Mouse (Mus musculus): ENCODE data around the gene Gm11627. TPM values are rescaled to one million over a fixed set of nuclear protein-coding genes. Genes with fewer than 3 reads are reported as not detected.
"Not testable (repeated sequence)": the region's sequence is repeated elsewhere in the genome, so short reads cannot be mapped to it uniquely, and the experiment has no call there.

Gene Gm11627
- polyA plus RNA-seq, 1 experiment, result not detected

- H3K4me1 ChIP-seq, result peaks cover 28% of the 10 kb centered on the region
- no peak for TF ChIP-seq FLI1 (IDR thresholded peaks at IDR 0.05; ENCODE audit: low read length)
- no peak for TF ChIP-seq GATA1 (IDR thresholded peaks at IDR 0.05; ENCODE audit: borderline replicate concordance, low read length)
- H3K9me3 ChIP-seq, result peaks cover 10% of the 10 kb centered on the region
- no peak overlapping the region for H3K4me3 ChIP-seq (replicated peaks)
- peaks cover 69% of the 10 kb centered on the region for H3K27me3 ChIP-seq (replicated peaks)
- H3K36me3 ChIP-seq (replicated peaks; ENCODE audit: low read length), result no peaks in the 10 kb centered on the region
Observed at GRCm38 (mm10) chr11:102610260-102610659, 31.0 kb upstream of the Gm11627 start.

- peaks cover 35% of the 10 kb centered on the region for H3K4me1 ChIP-seq
- no peaks in the 10 kb centered on the region for H3K36me3 ChIP-seq (replicated peaks; ENCODE audit: low read length)
- TF ChIP-seq FLI1 (IDR thresholded peaks at IDR 0.05; ENCODE audit: low read length) (no peak), GATA1 (IDR thresholded peaks at IDR 0.05; ENCODE audit: borderline replicate concordance, low read length) (no peak)
- peaks cover 10% of the 10 kb centered on the region for H3K9me3 ChIP-seq
- peaks cover 73% of the 10 kb centered on the region for H3K27me3 ChIP-seq (replicated peaks)
- H3K4me3 ChIP-seq (replicated peaks), result no peak overlapping the region
Observed at GRCm38 (mm10) chr11:102609483-102609882, 30.2 kb upstream of the Gm11627 start.

GRCm38 (mm10) chr11:102608691-102609090 is 29.4 kb upstream of the Gm11627 start:
- Histone ChIP-seq H3K4me3 (replicated peaks) (no peak overlapping the region), H3K36me3 (replicated peaks; ENCODE audit: low read length) (no peaks in the 10 kb centered on the region), H3K4me1 (peaks cover 43% of the 10 kb centered on the region), H3K9me3 (peaks cover 10% of the 10 kb centered on the region), H3K27me3 (replicated peaks) (peaks cover 76% of the 10 kb centered on the region)
- TF ChIP-seq FLI1 (IDR thresholded peaks at IDR 0.05; ENCODE audit: low read length) (no peak), GATA1 (IDR thresholded peaks at IDR 0.05; ENCODE audit: borderline replicate concordance, low read length) (no peak)

DNA sequence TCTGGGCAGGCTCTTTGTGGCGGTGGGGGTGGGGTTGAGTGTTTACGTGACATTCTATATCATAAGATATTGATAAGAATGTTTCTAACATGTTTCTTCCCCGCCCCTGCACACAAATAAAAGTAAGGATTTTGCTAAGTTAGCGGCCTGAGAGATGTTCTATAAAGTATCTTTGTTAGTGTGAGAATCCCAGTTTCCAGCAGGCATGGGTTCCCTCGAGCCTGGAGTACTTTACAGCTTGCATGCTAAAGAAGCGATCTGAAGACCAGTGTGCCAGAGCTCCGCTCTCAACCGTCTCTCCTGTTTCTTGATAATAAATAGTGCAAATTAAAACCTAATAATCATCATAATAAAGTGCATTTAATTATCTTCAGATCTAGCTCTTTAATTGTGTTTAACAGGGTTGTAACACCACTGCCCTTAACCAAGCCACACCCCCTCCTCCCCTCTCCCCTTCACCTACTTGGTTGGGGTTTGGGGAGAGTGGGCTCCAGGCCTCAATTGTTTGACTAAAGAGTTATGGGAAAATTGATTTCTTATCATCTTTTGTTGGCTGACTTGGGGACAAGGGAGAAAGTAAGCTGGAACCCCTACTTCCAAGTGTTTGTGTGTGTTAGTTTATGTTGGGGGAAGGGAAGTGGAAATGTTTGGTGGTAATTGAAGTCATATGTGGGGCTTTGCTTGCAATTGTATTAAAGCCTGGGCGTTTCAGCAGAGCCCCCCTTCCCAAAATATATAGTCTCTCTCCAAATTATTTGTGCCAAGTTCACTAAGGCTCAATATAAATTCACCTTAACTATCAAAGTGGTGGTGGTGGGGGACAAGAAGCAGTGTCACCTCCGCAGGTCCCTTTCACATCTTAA is 28.7 kb upstream of the Gm11627 start:
- Histone ChIP-seq H3K4me1 (peaks cover 50% of the 10 kb centered on the region), H3K9me3 (peaks cover 10% of the 10 kb centered on the region), H3K4me3 (replicated peaks) (no peak overlapping the region), H3K36me3 (replicated peaks; ENCODE audit: low read length) (no peaks in the 10 kb centered on the region), H3K27me3 (replicated peaks) (peaks cover 81% of the 10 kb centered on the region)
- TF ChIP-seq FLI1 (IDR thresholded peaks at IDR 0.05; ENCODE audit: low read length) (no peak), GATA1 (IDR thresholded peaks at IDR 0.05; ENCODE audit: borderline replicate concordance, low read length) (no peak)

GRCm38 (mm10) chr11:102607201-102607600 is 27.9 kb upstream of the Gm11627 start:
- H3K4me3 ChIP-seq (replicated peaks); H3K36me3 ChIP-seq (replicated peaks; ENCODE audit: low read length): not testable (repeated sequence)
- H3K4me1 ChIP-seq, result peaks cover 53% of the 10 kb centered on the region
- H3K9me3 ChIP-seq, result peaks cover 10% of the 10 kb centered on the region
- peaks cover 83% of the 10 kb centered on the region for H3K27me3 ChIP-seq (replicated peaks)

- Histone ChIP-seq H3K9me3 (peaks cover 10% of the 10 kb centered on the region), H3K27me3 (replicated peaks) (peaks cover 84% of the 10 kb centered on the region), H3K36me3 (replicated peaks; ENCODE audit: low read length) (no peaks in the 10 kb centered on the region), H3K4me3 (replicated peaks) (no peak overlapping the region), H3K4me1 (peaks cover 49% of the 10 kb centered on the region)
- no peak for TF ChIP-seq GATA1 (IDR thresholded peaks at IDR 0.05; ENCODE audit: borderline replicate concordance, low read length)
Observed at GRCm38 (mm10) chr11:102606751-102607171, 27.5 kb upstream of the Gm11627 start.

- TF ChIP-seq GATA1 (IDR thresholded peaks at IDR 0.05; ENCODE audit: borderline replicate concordance, low read length) (no peak), FLI1 (IDR thresholded peaks at IDR 0.05; ENCODE audit: low read length) (no peak)
- peaks cover 39% of the 10 kb centered on the region for H3K4me1 ChIP-seq
- H3K27me3 ChIP-seq (replicated peaks), result peaks cover 84% of the 10 kb centered on the region
- H3K9me3 ChIP-seq, result peaks cover 10% of the 10 kb centered on the region
- no peaks in the 10 kb centered on the region for H3K36me3 ChIP-seq (replicated peaks; ENCODE audit: low read length)
- peak overlapping the region; percentile 90 for H3K4me3 ChIP-seq (replicated peaks)
Observed at GRCm38 (mm10) chr11:102605553-102606416, 26.5 kb upstream of the Gm11627 start.

- TF ChIP-seq GATA1 (IDR thresholded peaks at IDR 0.05; ENCODE audit: borderline replicate concordance, low read length) (no peak), FLI1 (IDR thresholded peaks at IDR 0.05; ENCODE audit: low read length) (no peak)
- H3K27me3 ChIP-seq (replicated peaks), result peaks cover 76% of the 10 kb centered on the region
- peaks cover 35% of the 10 kb centered on the region for H3K4me1 ChIP-seq
- H3K9me3 ChIP-seq, result peaks cover 10% of the 10 kb centered on the region
- no peaks in the 10 kb centered on the region for H3K36me3 ChIP-seq (replicated peaks; ENCODE audit: low read length)
- peak overlapping the region; percentile 90 for H3K4me3 ChIP-seq (replicated peaks)
Observed at GRCm38 (mm10) chr11:102604777-102605552, 25.7 kb upstream of the Gm11627 start.

DNA sequence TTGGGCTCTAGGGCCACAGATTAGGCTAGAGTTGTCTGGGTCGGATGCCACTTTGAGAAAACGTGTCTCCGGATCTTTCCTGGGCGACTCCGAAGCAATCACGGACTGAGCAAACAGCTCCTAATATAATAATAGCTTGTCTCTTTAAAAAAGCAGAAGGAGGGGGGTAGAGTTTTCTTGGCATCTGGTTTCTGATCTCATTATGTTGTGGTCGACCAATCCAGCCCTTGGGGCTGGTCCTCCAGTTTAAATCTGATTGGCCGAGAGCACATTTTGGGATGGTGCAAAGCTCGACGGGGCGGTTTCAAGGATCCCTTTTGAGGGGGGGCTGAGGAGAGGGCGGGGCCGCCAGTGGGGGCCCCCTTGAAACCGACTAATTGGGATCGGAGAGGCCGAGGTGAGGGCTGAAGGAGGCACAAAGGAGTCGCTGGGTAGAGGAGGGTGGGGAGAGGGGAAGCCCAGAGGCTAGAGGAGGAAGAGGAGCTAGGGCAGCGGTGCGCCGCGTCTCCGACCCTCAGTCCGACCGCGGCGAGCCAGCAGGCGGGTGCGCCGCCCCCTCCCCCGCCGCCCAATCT is 24.8 kb upstream of the Gm11627 start, which contains the start of gene Fzd2:
TSS of gene Fzd2 (plus strand) at position 387 of the 575 bp plus-strand sequence.
- peaks cover 35% of the 10 kb centered on the region for H3K4me1 ChIP-seq
- peak within 1 kb of the TSS; percentile 90 for H3K4me3 ChIP-seq (replicated peaks)
- no peak for TF ChIP-seq GATA1 (IDR thresholded peaks at IDR 0.05; ENCODE audit: borderline replicate concordance, low read length)
- no peak for TF ChIP-seq FLI1 (IDR thresholded peaks at IDR 0.05; ENCODE audit: low read length)
- H3K36me3 ChIP-seq (replicated peaks; ENCODE audit: low read length), result no peaks in the 10 kb centered on the region
- H3K9me3 ChIP-seq, result peaks cover 10% of the 10 kb centered on the region
- peaks cover 69% of the 10 kb centered on the region for H3K27me3 ChIP-seq (replicated peaks)

Data from megakaryocyte, embryonic 14.5 days (primary cell).